Mouse (Mus musculus) neural tube, embryonic 12.5 days (tissue): ENCODE measurements around the gene Astn2. TPM values are rescaled to one million over a fixed set of nuclear protein-coding genes. Genes with fewer than 3 reads are reported as not detected.

Source experiments
- ATAC-seq: fragments of 200-750 bp; cut with Nextera tagmentation; 2 replicates; pipeline ENCODE4 v1.8.0; 2017; ENCODE audit warnings: low read depth, mild to moderate bottlenecking, moderate TSS enrichment, moderate library complexity; ENCODE audit not compliant: low FRiP score
- H3K27ac ChIP-seq: fragments of 300-500 bp; sonication (generic); 2 replicates; pipeline ENCODE4 v1.5.1; 2016
- H3K27me3 ChIP-seq: fragments of 300-500 bp; sonication (generic); replicated peaks from 2 replicates; pipeline ENCODE4 v1.6.1; 2016; ENCODE audit warnings: mild to moderate bottlenecking
- H3K36me3 ChIP-seq: fragments of 300-500 bp; sonication (generic); 2 replicates; pipeline ENCODE4 v1.6.1; 2016; ENCODE audit warnings: mild to moderate bottlenecking
- H3K4me1 ChIP-seq: fragments of 300-500 bp; sonication (generic); 2 replicates; pipeline ENCODE4 v1.6.1; 2016
- H3K4me2 ChIP-seq: fragments of 300-500 bp; sonication (generic); replicated peaks from 2 replicates; pipeline ENCODE4 v1.6.1; 2016; ENCODE audit warnings: mild to moderate bottlenecking
- H3K4me3 ChIP-seq: fragments of 300-500 bp; sonication (generic); 2 replicates; pipeline ENCODE4 v1.5.1; 2016
- H3K9ac ChIP-seq: fragments of 300-500 bp; sonication (generic); 2 replicates; pipeline ENCODE4 v1.6.1; 2016; ENCODE audit warnings: mild to moderate bottlenecking
- H3K9me3 ChIP-seq: fragments of 300-500 bp; sonication (generic); 2 replicates; pipeline ENCODE4 v1.6.1; 2016; ENCODE audit warnings: mild to moderate bottlenecking
- WGBS: fragments of 180-500 bp; shearing (Covaris S2); methylation state at CpG from one replicate; pipeline ENCODE4 v1.1.7; 2016; 5-methylcytosine and 5-hydroxymethylcytosine counted together
- polyA plus RNA-seq: library from polyadenylated mRNA; unstranded; fragments of >200 nt; fragmentation: Nextera tagmentation; extraction: Ambion mirVana; gene quantifications from 2 replicates; pipeline ENCODE4 v1.2.1, GENCODE M21; 2016

The Astn2 gene
- polyA plus RNA-seq, 1 experiment from 2014 or later: 1.9 TPM

DNA sequence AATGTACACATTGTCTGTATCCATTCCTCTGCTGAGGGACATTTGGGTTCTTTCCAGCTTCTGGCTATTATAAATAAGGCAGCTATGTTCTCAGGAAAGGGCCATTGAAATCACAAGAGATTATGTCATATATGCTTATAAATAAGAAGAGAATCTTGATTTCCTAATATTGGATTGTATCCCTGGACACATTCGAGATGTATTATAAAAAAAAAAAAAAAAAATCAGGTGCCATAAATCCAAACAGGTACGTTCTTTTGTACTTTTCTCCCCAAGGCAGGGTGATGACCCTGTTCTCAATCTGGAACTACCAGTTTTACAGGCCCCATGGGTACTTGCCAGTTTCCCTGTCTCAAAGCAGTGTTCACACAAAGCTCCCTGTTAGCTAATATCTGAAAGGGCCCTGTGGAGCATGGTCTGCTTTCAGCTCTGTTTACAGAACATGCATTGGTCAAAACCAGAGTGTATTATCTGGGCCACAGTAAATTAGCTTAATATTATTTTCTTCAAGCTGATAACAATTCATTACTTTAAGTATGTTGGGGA is 530.1 kb downstream of the Astn2 start:
- no peak for ATAC-seq

DNA sequence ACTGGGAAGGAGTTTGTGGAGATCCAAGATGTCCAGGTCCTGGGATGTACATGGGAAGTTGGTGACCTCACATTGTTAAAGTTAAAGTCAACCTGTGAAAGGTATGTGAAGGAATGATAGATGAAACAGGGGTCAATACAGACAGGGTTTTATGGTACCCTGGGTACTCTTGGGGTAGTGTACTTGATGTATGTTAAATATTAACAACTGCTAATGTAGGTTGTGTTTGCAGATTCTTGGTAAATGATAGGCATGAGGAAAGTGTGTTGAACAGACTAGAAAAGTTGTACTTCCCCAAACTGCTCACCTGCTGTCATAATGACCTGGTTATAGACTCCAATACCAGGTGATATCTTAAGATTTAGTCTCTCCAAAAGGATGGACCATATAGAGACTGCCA is 539.9 kb downstream of the Astn2 start:
- no peak for ATAC-seq
- Histone ChIP-seq H3K27ac (no peak overlapping the region), H3K4me3 (no peak overlapping the region)

More for the DNA sequence above, 530.1 kb downstream of the Astn2 start:
- no peak overlapping the region for H3K27ac ChIP-seq
- WGBS: 74% methylated on average over 2 of the region's 2 CpGs
- H3K4me1 ChIP-seq: no peaks in the 10 kb centered on the region
- no peaks in the 10 kb centered on the region for H3K9me3 ChIP-seq
- no peak overlapping the region for H3K4me2 ChIP-seq
- no peak overlapping the region for H3K4me3 ChIP-seq
- H3K27me3 ChIP-seq: no peaks in the 10 kb centered on the region
- H3K36me3 ChIP-seq: no peaks in the 10 kb centered on the region
- no peak overlapping the region for H3K9ac ChIP-seq

DNA sequence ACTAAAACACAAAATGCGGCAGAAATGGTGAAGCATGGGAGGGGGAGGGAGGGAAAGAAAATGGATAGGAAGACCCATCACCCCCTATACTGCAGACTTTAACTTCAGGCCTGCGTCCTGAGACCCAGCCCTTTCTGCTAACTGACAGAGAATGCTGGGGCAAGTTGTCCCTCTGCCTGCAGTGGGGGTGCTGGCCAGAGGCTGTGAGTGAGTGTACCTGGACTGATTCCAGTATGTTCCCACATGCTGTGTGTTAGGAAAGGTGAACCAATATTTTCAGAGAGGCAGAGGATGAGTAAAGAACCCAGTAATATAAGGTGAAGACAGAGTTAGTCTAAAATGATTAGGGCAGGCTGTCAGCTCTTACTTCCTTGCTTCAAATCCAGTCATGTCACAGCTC is 561.2 kb downstream of the Astn2 start:
- no peak overlapping the region for H3K4me2 ChIP-seq
- H3K4me1 ChIP-seq: no peaks in the 10 kb centered on the region
- H3K4me3 ChIP-seq: no peak overlapping the region
- no peaks in the 10 kb centered on the region for H3K36me3 ChIP-seq
- no peaks in the 10 kb centered on the region for H3K9me3 ChIP-seq
- H3K27me3 ChIP-seq: peaks cover 22% of the 10 kb centered on the region
- H3K27ac ChIP-seq: no peak overlapping the region
- no peak for ATAC-seq
- WGBS: 71% methylated on average over 2 of the region's 2 CpGs
- H3K9ac ChIP-seq: no peak overlapping the region

More for the DNA sequence above, 539.9 kb downstream of the Astn2 start:
- Histone ChIP-seq H3K4me1 (no peaks in the 10 kb centered on the region), H3K4me2 (no peak overlapping the region), H3K27me3 (no peaks in the 10 kb centered on the region), H3K36me3 (no peaks in the 10 kb centered on the region), H3K9ac (no peak overlapping the region), H3K9me3 (no peaks in the 10 kb centered on the region)

DNA sequence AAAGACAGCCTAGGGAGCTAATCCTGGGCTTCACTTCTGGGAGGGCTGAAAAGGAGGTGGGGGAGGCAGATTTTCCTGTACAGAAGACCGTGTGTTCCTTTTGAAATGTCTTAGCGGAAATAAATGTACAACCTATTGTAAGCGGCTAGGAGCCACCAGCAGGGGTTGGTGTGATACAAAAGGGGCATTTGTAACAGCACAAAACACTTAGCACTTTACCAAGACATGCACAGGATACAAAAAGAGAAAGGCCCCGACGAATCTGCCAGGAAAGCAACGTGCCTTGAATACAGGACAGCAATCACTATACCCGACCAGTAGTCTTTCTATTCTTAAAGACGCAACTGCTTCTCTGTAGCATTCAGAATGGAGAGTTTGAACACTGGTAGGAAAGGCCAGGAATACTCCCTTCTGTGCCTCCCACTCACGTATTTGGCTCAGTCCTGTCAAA is 564.8 kb downstream of the Astn2 start:
- ATAC-seq: peak; percentile 92
- H3K4me3 ChIP-seq: no peak overlapping the region
- no peaks in the 10 kb centered on the region for H3K4me1 ChIP-seq
- H3K4me2 ChIP-seq: no peak overlapping the region
- H3K27me3 ChIP-seq: peaks cover 25% of the 10 kb centered on the region
- no peak overlapping the region for H3K27ac ChIP-seq
- H3K9me3 ChIP-seq: no peaks in the 10 kb centered on the region
- 18% methylated on average over 9 of the region's 9 CpGs for WGBS
- H3K9ac ChIP-seq: no peak overlapping the region
- H3K36me3 ChIP-seq: no peaks in the 10 kb centered on the region

DNA sequence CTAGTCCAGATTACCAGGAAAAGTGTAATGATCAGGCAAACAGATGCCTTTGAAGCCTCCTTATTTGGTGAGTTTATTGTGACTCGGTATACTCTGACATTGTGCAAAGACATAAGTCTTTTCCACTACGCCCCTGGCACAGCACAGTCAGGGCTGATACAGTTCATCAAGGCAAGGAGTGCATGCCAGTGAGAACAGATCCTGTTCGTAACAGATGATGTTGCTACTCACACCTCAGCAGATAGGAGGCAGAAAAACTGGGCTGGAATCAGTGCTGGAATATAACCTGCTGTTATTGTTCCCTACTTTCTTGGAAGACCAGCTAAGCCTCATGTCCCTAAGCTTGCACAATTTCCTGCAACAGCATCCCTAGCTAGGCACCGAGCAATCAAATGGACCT is 565.6 kb downstream of the Astn2 start:
- no peaks in the 10 kb centered on the region for H3K4me1 ChIP-seq
- WGBS: 60% methylated on average over 4 of the region's 4 CpGs
- peaks cover 24% of the 10 kb centered on the region for H3K27me3 ChIP-seq
- no peak overlapping the region for H3K27ac ChIP-seq
- ATAC-seq: peak; percentile 37
- no peaks in the 10 kb centered on the region for H3K36me3 ChIP-seq
- H3K9me3 ChIP-seq: no peaks in the 10 kb centered on the region
- H3K4me3 ChIP-seq: no peak overlapping the region
- H3K9ac ChIP-seq: no peak overlapping the region
- H3K4me2 ChIP-seq: no peak overlapping the region

DNA sequence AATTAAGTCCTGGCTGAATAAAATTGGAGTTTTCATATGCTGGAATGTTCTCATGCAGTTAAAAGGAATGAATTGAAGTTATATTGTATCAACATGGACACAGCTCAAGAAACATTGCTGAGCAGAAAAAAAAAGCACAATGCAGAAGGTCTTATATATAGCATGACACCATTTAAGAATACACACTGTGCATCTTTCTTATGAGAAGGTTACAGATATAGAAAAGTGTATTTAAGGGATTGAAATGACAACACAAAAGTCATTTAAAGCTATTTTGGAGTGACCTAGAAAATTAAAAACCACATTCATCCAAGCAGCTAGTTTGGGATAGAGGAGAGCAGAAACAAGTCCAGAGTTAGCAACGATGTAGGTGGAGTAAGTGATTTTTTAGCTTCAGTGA is 571.4 kb downstream of the Astn2 start:
- H3K27me3 ChIP-seq: peaks cover 12% of the 10 kb centered on the region; the same call in 1 of the 2 replicates
- no peak overlapping the region for H3K4me3 ChIP-seq
- no peaks in the 10 kb centered on the region for H3K9me3 ChIP-seq
- 86% methylated on average over 1 of the region's 1 CpGs for WGBS
- no peaks in the 10 kb centered on the region for H3K36me3 ChIP-seq
- H3K4me1 ChIP-seq: no peaks in the 10 kb centered on the region
- H3K9ac ChIP-seq: no peak overlapping the region
- no peak for ATAC-seq
- H3K27ac ChIP-seq: no peak overlapping the region
- H3K4me2 ChIP-seq: no peak overlapping the region

DNA sequence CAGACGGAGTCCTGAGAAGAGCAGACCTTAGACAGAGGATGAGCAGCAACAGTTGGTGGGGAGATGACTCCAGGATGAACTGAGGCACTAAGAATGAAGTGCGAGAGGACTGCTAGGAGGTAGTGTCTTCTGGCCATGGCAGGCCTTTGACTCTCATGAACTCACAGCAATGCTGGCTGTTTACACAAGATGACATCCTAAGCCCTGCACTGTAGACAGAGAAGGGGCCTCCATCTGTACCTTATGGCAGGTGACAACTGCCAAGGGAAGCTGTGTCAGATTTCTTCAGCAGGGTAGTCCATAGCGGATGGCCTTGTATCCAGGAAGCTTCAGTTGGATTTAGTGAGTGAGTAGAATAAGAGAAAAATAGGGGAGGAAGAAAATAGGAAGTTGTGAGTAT is 572.5 kb downstream of the Astn2 start:
- Histone ChIP-seq H3K9ac (no peak overlapping the region), H3K4me3 (no peak overlapping the region), H3K4me1 (no peaks in the 10 kb centered on the region), H3K27ac (no peak overlapping the region), H3K9me3 (no peaks in the 10 kb centered on the region), H3K36me3 (no peaks in the 10 kb centered on the region), H3K4me2 (no peak overlapping the region), H3K27me3 (peaks cover 12% of the 10 kb centered on the region; the same call in 1 of the 2 replicates)
- no peak for ATAC-seq
- WGBS: 83% methylated on average over 3 of the region's 3 CpGs

DNA sequence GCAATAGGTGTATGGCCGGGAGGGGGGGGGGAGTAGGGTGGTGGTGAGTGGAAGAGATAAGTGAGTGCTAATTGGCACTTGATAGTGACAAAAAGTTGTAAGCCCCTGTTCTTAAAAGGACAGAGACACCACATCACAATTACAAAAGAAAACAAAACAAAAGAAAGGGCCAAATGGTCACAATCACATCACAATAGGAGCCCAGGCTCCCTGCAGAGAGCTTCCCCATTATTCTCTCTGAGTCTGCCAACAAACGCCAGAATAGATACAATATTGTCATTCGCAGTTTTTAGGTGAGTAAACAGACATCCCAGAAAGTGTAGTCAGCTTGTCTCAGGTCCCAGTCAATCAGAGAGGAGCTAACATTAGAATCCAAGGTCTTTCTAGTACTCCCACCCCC is 573.9 kb downstream of the Astn2 start:
- 6% methylated on average over 3 of the region's 3 CpGs for WGBS
- H3K9me3 ChIP-seq: no peaks in the 10 kb centered on the region

DNA sequence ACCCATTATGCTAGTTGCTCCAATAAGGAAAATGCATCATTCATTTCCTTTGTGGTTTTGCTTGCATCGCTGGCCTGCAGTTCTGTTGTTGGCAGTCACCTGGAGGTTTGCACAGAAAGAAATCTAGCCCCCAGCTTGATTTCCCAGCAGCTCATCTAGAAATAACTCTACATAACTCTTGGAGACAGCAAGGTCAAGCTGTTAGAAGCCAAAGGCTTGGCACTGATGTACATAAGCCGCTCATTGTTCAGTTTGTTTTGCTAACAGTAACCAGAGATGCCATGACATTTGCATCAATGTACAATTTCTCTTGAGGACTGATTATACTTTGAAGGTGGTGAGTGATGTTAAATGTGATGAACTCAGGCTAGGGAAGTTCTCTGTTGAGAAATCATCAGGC is 583.3 kb downstream of the Astn2 start:
- no peak for ATAC-seq
- no peaks in the 10 kb centered on the region for H3K36me3 ChIP-seq
- H3K4me1 ChIP-seq: peaks cover 7% of the 10 kb centered on the region; the same call in 1 of the 2 replicates
- H3K27ac ChIP-seq: no peak overlapping the region
- 82% methylated on average over 2 of the region's 2 CpGs for WGBS
- no peak overlapping the region for H3K9ac ChIP-seq
- no peaks in the 10 kb centered on the region for H3K9me3 ChIP-seq
- no peak overlapping the region for H3K4me2 ChIP-seq
- no peaks in the 10 kb centered on the region for H3K27me3 ChIP-seq
- H3K4me3 ChIP-seq: no peak overlapping the region

More for the DNA sequence above, 573.9 kb downstream of the Astn2 start:
- H3K27me3 ChIP-seq: peaks cover 7% of the 10 kb centered on the region; the same call in 1 of the 2 replicates
- no peak for ATAC-seq
- no peaks in the 10 kb centered on the region for H3K4me1 ChIP-seq
- H3K27ac ChIP-seq: no peak overlapping the region
- no peaks in the 10 kb centered on the region for H3K36me3 ChIP-seq
- no peak overlapping the region for H3K4me3 ChIP-seq
- H3K4me2 ChIP-seq: no peak overlapping the region
- no peak overlapping the region for H3K9ac ChIP-seq

DNA sequence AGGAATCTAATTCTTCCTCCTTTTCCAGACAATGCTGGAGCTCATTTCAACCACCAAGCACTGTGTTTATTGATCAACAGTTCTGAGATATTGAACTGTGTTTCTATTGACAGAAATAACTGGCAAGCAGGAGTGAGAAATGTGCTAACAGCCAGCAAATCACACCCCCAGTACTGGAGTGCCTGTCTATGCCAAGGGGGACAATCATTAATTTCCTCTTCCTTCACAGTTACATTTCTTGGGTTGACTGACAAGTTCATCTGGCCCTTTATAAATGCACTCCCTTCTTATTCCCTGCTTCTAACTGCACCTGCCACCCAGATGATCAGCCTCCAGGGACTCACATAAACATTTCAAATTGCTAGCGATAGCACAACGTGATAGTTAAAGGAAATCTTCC is 584.2 kb downstream of the Astn2 start:
- Histone ChIP-seq H3K36me3 (no peaks in the 10 kb centered on the region), H3K9me3 (no peaks in the 10 kb centered on the region), H3K27ac (no peak overlapping the region), H3K4me3 (no peak overlapping the region), H3K9ac (no peak overlapping the region), H3K4me2 (no peak overlapping the region), H3K4me1 (peaks cover 7% of the 10 kb centered on the region; the same call in 1 of the 2 replicates), H3K27me3 (no peaks in the 10 kb centered on the region)
- WGBS: 54% methylated on average over 2 of the region's 2 CpGs
- no peak for ATAC-seq

DNA sequence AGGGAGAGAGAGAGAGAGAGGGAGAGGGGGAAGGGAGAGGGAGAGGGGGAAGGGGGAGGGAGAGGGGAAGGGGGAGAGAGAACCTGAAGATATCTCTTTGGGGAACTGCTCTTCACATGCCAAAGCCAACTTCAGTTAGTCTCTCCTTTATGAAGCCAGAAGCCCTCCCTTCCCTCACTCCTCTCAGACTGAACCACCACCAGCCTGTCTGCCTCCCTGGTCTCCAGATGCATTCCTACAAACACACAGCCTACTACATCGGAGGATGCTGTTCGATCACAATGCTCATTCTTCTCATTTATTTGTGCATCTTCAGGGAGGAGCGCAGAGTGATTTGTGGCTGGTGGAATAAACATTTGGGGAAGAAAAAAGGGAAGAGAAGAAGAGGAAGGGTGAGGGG is 584.6 kb downstream of the Astn2 start:
- ATAC-seq: no peak
- no peak overlapping the region for H3K27ac ChIP-seq
- 64% methylated on average over 3 of the region's 3 CpGs for WGBS

DNA sequence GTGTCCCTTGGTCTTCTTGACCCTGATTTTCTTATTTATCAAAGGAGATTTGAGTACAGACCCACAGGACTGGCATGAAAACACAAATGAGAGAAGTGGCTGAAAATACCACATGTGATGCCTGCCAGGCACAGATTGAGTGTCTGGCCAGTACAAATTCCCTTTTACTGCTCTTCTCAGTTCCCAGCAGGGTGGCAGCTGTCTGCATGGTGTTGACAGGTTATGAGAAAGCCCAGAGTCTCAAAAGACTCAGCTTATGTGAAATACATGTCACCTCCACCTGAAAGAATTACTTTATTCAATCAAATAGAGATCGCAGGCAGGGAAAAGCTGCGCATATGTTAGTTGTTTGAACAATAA is 590.3 kb downstream of the Astn2 start:
- Histone ChIP-seq H3K4me3 (no peak overlapping the region), H3K9ac (no peak overlapping the region), H3K36me3 (no peaks in the 10 kb centered on the region), H3K9me3 (no peaks in the 10 kb centered on the region), H3K27ac (no peak overlapping the region), H3K4me1 (no peaks in the 10 kb centered on the region), H3K27me3 (no peaks in the 10 kb centered on the region), H3K4me2 (no peak overlapping the region)
- ATAC-seq: no peak
- WGBS: 88% methylated on average over 2 of the region's 2 CpGs

More for the DNA sequence above, 584.6 kb downstream of the Astn2 start:
- H3K4me3 ChIP-seq: no peak overlapping the region
- no peak overlapping the region for H3K9ac ChIP-seq
- no peaks in the 10 kb centered on the region for H3K9me3 ChIP-seq
- H3K4me1 ChIP-seq: peaks cover 7% of the 10 kb centered on the region; the same call in 1 of the 2 replicates
- no peaks in the 10 kb centered on the region for H3K36me3 ChIP-seq
- no peak overlapping the region for H3K4me2 ChIP-seq
- H3K27me3 ChIP-seq: no peaks in the 10 kb centered on the region

DNA sequence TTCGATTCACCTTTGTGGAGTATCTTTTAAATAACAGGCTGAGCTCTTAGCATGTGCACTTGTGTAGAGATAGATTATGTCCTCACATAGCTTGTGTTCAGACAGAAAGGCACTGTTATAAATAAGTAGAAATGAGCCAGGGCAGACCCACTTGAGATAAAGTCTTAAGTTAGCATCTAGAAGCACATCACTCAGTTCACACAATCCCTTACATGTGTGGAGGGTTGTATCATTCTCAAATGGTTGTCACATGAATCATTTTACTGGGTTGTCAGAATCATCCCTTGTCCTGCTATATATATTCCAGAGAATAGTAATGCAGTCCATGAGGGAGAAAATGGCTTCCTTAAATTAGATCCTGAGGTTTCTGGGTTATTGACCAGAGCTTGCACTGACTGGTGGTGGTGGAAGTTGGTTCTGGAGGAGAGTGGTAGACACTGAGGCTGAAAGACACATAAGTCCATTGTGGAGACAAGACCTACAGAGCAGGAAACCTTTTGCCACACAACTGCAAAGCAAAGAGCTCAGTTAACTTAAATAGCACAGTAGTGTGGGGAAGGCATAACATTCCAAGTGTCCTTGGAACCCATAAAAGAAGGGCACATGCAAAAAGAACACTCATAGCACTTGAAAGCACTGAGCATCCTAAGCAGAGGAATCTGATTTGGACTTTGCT is 590.8 kb downstream of the Astn2 start:
- Histone ChIP-seq H3K4me1 (no peaks in the 10 kb centered on the region), H3K4me3 (no peak overlapping the region), H3K9ac (no peak overlapping the region), H3K27ac (no peak overlapping the region), H3K27me3 (no peaks in the 10 kb centered on the region), H3K4me2 (no peak overlapping the region), H3K36me3 (no peaks in the 10 kb centered on the region), H3K9me3 (no peaks in the 10 kb centered on the region)
- no peak for ATAC-seq
- 90% methylated on average over 1 of the region's 1 CpGs for WGBS
